Mouse (Mus musculus) T-cell, adult 2 months (primary cell): Measurements from ENCODE around the gene Magi2.
"Not testable (repeated sequence)": the region's sequence is repeated elsewhere in the genome, so short reads cannot be mapped to it uniquely, and the experiment has no call there.

Experiments
- DNase-seq: peaks from one replicate; pipeline ENCODE4 v3.0.0; 2022; ENCODE audit warnings: low spot score

The Magi2 gene

GRCm38 (mm10) chr5:19226866-19227243 is at the start of gene Magi2:
Gene Magi2, plus strand, starts transcription at chr5:19227036.
- DNase-seq = no peak

GRCm38 (mm10) chr5:19178594-19178993 is 48.2 kb upstream of the Magi2 start:
- no peak for DNase-seq

DNA sequence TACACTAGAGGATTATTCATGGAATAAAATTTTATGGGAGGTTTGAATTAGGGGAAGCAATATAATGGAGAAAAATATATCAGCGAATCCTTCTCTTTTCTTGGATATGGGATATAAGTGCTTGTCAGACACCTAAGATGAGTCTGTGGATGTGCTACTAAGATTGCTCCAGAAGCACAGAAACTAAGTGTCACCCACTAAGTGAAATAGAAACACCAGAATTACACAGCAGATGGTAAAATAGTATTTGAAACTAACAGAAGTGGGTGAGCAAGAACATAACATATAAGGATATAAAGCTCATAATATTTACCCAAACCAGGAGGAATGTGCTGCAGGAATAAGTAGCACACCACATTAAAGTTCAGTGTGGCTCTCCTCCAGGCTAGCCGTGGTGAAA is 40.7 kb upstream of the Magi2 start:
- DNase-seq = no peak

DNA sequence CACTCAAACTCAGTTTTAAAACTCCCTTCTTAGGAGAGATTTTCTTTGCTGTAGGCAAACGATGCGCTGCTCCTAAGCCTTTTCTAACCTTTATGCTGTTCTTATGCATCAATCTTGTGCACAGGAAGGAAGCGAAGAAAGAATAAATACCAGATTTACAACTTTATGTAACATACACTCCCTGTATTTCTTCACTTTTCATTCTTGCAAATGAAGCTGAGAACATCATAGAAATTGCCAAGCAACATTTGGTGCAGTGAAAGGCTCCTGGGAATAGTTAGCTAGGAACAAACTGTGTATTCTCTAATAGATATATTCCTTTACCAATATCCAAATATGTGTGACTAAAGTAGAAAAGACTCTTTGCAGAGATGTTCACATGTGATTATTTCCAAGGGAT is 15.2 kb upstream of the Magi2 start:
- DNase-seq = no peak

- DNase-seq = no peak
Measured at GRCm38 (mm10) chr5:19226144-19226865, 531 bp upstream of the Magi2 start.

- DNase-seq = no peak
Measured at GRCm38 (mm10) chr5:19227281-19227680, 445 bp downstream of the Magi2 start.

GRCm38 (mm10) chr5:19227791-19228331 is 1.0 kb downstream of the Magi2 start:
- no peak for DNase-seq

DNA sequence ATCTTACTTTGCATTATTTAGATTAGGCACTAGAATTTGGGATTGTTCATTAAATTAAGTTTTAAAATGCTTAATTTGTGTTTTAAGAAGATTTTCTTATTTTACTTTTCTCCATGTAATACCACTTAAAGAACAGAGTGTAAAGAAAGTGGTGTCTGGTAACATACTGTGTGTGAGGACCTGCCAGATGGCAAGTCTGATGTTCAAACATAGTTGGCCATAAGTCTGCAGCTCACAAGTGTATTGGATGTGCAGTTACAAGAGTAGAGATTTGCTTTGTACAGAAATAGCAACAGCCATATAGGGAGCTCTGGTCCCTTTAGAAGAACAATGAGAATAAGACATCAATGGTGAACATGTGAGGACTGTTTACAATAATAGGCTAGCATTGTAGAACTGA is 15.0 kb downstream of the Magi2 start:
- no peak for DNase-seq

GRCm38 (mm10) chr5:19246426-19246825 is 19.6 kb downstream of the Magi2 start:
- no peak for DNase-seq

- no peak for DNase-seq
Measured at GRCm38 (mm10) chr5:19247266-19247665, 20.4 kb downstream of the Magi2 start.

DNA sequence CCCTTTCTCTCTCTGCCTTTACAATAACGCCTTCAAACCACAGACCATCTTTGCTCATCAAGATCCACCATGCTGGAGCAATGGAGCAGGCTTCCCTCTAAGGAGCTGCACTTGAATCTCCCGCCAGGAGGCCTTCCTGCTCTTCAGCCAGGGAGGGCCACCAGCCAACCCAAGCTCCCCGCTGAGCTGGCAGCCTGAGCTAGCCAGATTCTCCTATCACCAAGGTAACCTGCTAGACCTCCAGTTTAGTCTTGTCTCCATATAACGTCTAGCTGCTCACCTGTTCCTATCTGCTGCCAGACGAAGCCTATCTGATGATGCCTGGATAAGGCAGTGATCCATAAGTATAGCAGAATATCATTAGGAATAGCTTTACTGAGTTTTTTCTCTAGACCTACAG is 36.0 kb downstream of the Magi2 start:
- DNase-seq = no peak

DNA sequence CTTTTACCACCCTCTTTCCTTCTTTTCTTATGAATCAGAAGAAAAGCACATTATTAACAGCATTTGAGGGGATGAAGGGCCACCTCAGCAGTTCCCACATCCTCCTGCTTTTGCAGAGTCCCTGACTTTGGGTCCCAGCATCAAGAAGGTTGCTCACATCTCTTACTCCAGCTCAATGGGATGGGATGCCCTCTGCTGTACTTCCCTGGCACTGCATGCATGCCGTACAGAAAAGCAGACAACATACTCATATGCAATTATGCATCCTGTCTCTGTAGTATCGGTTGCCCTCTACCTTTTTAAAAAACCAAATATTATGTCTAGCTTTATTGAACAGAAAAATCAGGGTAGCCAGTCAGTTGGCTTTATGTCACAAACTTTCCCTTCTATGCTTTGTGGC is 37.8 kb downstream of the Magi2 start:
- no peak for DNase-seq

DNA sequence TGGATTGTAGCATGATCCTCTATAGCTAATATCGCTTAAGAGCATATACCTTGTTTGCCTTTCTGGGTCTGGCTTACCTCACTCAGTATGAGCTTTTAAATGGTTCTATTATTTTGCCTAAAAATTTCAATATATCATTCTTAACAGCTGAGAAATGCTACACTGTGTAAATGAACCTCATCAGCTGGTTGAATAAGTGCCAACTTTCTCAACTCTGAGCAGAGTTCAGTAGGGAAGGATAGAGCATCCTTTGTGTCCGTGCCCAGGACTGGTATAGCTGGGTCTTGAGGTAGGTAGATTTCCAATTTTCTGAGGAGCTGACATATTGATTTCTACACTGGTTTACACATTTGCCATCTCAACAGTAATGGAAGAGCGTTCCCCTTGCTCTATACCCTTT is 65.7 kb downstream of the Magi2 start:
- no peak for DNase-seq

GRCm38 (mm10) chr5:19306656-19307055 is 79.8 kb downstream of the Magi2 start:
- no peak for DNase-seq

DNA sequence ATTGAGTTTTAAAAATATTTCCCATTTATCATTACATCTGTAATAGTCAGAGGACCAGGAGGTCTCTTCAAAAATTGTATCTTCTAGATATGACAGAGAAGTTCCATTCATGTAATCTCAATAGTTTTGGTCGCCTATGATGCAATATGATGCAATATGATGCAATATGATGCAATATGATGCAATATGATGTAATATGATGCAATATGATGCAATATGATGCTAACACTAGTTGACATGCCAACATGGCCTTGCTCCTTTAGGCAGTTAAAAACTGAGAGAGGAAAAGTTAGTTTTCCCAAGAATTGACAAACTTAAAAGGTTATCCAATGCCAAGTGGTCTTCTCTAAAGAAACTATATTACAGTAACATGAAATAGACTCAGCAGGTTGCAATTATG is 83.0 kb downstream of the Magi2 start:
- DNase-seq = no peak

GRCm38 (mm10) chr5:19322532-19322931 is 95.7 kb downstream of the Magi2 start:
- no peak for DNase-seq

DNA sequence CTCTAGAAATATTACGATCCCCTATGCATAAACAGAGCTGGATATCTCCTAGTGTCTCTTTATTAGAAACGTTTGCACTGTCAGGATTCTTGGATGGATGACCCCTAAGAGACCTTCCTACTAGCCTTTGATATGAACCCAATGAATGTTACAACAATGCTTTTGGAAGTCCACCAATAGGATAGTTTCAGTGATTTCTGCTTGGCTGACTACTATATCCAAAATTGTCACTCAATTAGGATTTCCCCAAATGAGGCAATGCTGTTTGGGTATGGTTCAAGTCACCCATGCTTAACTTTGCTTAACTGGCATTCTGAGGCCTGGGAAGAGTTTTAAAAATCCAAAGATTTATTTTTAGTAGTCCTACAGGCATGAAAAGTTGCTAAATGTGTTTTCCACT is 110.7 kb downstream of the Magi2 start:
- DNase-seq = no peak

DNA sequence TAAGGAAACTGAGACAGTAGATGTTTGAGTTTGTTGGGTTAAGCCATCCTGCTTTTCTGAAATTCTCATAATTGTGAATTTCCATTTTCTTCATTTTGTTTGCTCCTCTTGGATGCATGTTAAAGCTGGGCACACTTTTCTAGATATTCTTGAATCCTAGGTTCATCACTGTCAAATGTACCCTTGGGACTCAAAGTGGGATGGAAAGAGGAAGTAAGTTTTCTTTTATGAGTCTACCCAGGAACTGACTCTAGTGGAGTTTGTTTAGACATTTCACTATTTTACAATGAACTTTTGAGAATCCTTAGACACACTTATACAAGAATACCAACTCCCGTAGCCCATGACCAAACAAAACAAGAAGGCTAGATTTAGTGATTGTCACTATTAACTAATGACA is 141.3 kb downstream of the Magi2 start:
- DNase-seq = no peak

- DNase-seq = no peak
Measured at GRCm38 (mm10) chr5:19395876-19396275, 169.0 kb downstream of the Magi2 start.

- no peak for DNase-seq
Measured at GRCm38 (mm10) chr5:19400299-19400698, 173.5 kb downstream of the Magi2 start.

GRCm38 (mm10) chr5:19400738-19401408 is 174.0 kb downstream of the Magi2 start:
- no peak for DNase-seq

- not testable (repeated sequence) for DNase-seq
Measured at GRCm38 (mm10) chr5:19404268-19404667, 177.4 kb downstream of the Magi2 start.

DNA sequence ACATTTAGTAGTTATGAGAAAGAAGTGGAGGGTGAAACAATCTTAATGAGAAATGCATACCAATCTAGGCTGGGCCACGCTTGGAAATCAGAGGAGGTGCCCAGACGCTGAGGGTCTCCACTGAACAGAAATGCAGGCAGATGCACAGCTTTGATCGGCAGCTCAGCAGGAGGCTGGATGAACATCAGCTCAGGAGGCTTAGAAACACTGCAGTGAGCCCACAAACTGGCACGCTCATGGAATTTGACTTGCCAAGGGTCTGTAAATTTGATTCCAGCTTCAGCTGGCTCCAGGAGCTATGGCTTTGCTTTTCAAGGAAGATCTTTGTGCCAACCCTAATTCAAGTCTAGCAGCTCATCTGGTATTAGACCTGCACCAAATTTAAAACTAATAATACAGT is 187.7 kb downstream of the Magi2 start:
- no peak for DNase-seq

GRCm38 (mm10) chr5:19429290-19429689 is 202.5 kb downstream of the Magi2 start:
- no peak for DNase-seq
